In genomic region chr5:137652474-137652873, GRCm38 (mm10) we compare ENCODE assay signal across 8 mouse cellular contexts. TPM values are rescaled to one million over a fixed set of nuclear protein-coding genes. Genes with fewer than 3 reads are reported as not detected.
A peak's percentile ranks its signal among the peaks of the same experiment; 100 is the strongest.
DNase-seq lines count a peak whose midpoint lies in the region; ATAC-seq and TF ChIP-seq lines count a peak whose summit lies in the region.

No protein-coding gene starts in this region.

- TF ChIP-seq CTCF in embryonic fibroblast, embryonic 13.5 days (IDR thresholded peaks at IDR 0.05; ENCODE audit: borderline replicate concordance, insufficient read depth, low read length): 0 out of 2 replicates have a peak, but pooled peaks have one; percentile 15
- peak; percentile 85 for TF ChIP-seq CTCF in liver, embryonic 14.5 days (IDR thresholded peaks at IDR 0.05; ENCODE audit: low read depth)

- no peak overlapping the region for H3K4me2 ChIP-seq in forebrain, embryonic 15.5 days (replicated peaks)
- no peak overlapping the region for H3K4me2 ChIP-seq in hindbrain, embryonic 14.5 days (replicated peaks)
- no peak overlapping the region for H3K4me2 ChIP-seq in liver, embryonic 14.5 days (ENCODE audit: low read depth)

- ATAC-seq in forebrain, embryonic 15.5 days (replicated peaks): no peak; the same call in 1 of the 2 replicates
- ATAC-seq in hindbrain, embryonic 14.5 days (ENCODE audit: low FRiP score): 0 out of 2 replicates have a peak, but pooled peaks have one; percentile 45
- ATAC-seq in liver, embryonic 14.5 days (ENCODE audit: insufficient read depth): no peak

- H3K4me3 ChIP-seq in forebrain, embryonic 10.5 days: no peak overlapping the region
- H3K4me3 ChIP-seq in forebrain, embryonic 15.5 days: no peak overlapping the region
- no peak overlapping the region for H3K4me3 ChIP-seq in embryonic fibroblast, embryonic 13.5 days (ENCODE audit: insufficient read depth, low read length)
- H3K4me3 ChIP-seq in hindbrain, embryonic 14.5 days (replicated peaks; ENCODE audit: low read length): no peak overlapping the region
- no peak overlapping the region for H3K4me3 ChIP-seq in liver, embryonic 14.5 days (ENCODE audit: insufficient read depth in 1 of 2, low read depth in 2 of 2, low read length in 2 of 2)

- H3K27me3 ChIP-seq in forebrain, embryonic 10.5 days (ENCODE audit: poor library complexity, severe bottlenecking): no peaks in the 10 kb centered on the region
- H3K27me3 ChIP-seq in forebrain, embryonic 15.5 days: no peaks in the 10 kb centered on the region
- H3K27me3 ChIP-seq in hindbrain, embryonic 14.5 days (ENCODE audit: control insufficient read depth, insufficient read depth, low read length): no peaks in the 10 kb centered on the region
- no peaks in the 10 kb centered on the region for H3K27me3 ChIP-seq in liver, embryonic 14.5 days (ENCODE audit: control insufficient read depth, insufficient read depth, low read length)

- H3K4me1 ChIP-seq in forebrain, embryonic 10.5 days: peaks cover 30% of the 10 kb centered on the region
- H3K4me1 ChIP-seq in forebrain, embryonic 15.5 days: peaks cover 4% of the 10 kb centered on the region; the same call in 1 of the 2 replicates
- peaks cover 8% of the 10 kb centered on the region; the same call in 1 of the 2 replicates for H3K4me1 ChIP-seq in embryonic fibroblast, embryonic 13.5 days (ENCODE audit: control insufficient read depth, insufficient read depth, low read length)
- no peaks in the 10 kb centered on the region; the same call in 1 of the 2 replicates for H3K4me1 ChIP-seq in hindbrain, embryonic 14.5 days (replicated peaks; ENCODE audit: control insufficient read depth, insufficient read depth, low read length)
- peaks cover 5 to 15% of the 10 kb centered on the region in 2 experiments; a peak in 3 of 4 replicates for H3K4me1 ChIP-seq in liver, embryonic 14.5 days (replicated peaks; ENCODE audit: control insufficient read depth in 2 of 2, insufficient read depth in 2 of 2, low read length in 1 of 2)

- H3K9ac ChIP-seq in forebrain, embryonic 15.5 days (replicated peaks): no peak overlapping the region
- no peak overlapping the region for H3K9ac ChIP-seq in hindbrain, embryonic 14.5 days
- no peak overlapping the region for H3K9ac ChIP-seq in liver, embryonic 14.5 days (replicated peaks)

- 28% methylated on average over 3 of the region's 3 CpGs for WGBS in forebrain, embryonic 10.5 days
- 20% methylated on average over 3 of the region's 3 CpGs for WGBS in forebrain, embryonic 15.5 days
- WGBS in hindbrain, embryonic 14.5 days: 26% methylated on average over 3 of the region's 3 CpGs
- 43% methylated on average over 3 of the region's 3 CpGs for WGBS in liver, embryonic 14.5 days (ENCODE audit: insufficient replicate concordance)

- peaks cover 48% of the 10 kb centered on the region for H3K36me3 ChIP-seq in forebrain, embryonic 10.5 days (replicated peaks)
- H3K36me3 ChIP-seq in forebrain, embryonic 15.5 days: peaks cover 27% of the 10 kb centered on the region; the same call in 1 of the 2 replicates
- H3K36me3 ChIP-seq in hindbrain, embryonic 14.5 days (replicated peaks; ENCODE audit: control insufficient read depth, insufficient read depth): peaks cover 37% of the 10 kb centered on the region
- H3K36me3 ChIP-seq in liver, embryonic 14.5 days (replicated peaks; ENCODE audit: control insufficient read depth, insufficient read depth, low read depth): peaks cover 52% of the 10 kb centered on the region

- H3K27ac ChIP-seq in forebrain, embryonic 10.5 days: no peak overlapping the region
- no peak overlapping the region for H3K27ac ChIP-seq in forebrain, embryonic 15.5 days (replicated peaks)
- H3K27ac ChIP-seq in embryonic fibroblast, embryonic 13.5 days (ENCODE audit: insufficient read depth, low read length): no peak overlapping the region
- no peak overlapping the region for H3K27ac ChIP-seq in hindbrain, embryonic 14.5 days
- H3K27ac ChIP-seq in liver, embryonic 14.5 days: no peak overlapping the region

- H3K9me3 ChIP-seq in forebrain, embryonic 10.5 days: no peaks in the 10 kb centered on the region
- no peaks in the 10 kb centered on the region for H3K9me3 ChIP-seq in forebrain, embryonic 15.5 days
- H3K9me3 ChIP-seq in hindbrain, embryonic 14.5 days (ENCODE audit: control insufficient read depth, low read length): no peaks in the 10 kb centered on the region
- H3K9me3 ChIP-seq in liver, embryonic 14.5 days (ENCODE audit: control insufficient read depth, low read length): no peaks in the 10 kb centered on the region

- TF ChIP-seq EP300 in liver, embryonic 14.5 days (IDR thresholded peaks at IDR 0.05; ENCODE audit: low read depth): no peak

- no peak for TF ChIP-seq POLR2A in embryonic fibroblast, embryonic 13.5 days (IDR thresholded peaks at IDR 0.05; ENCODE audit: low read depth, low read length)

- DNase-seq in forebrain, embryonic 10.5 days (ENCODE audit: extremely low spot score, low spot score): peak; percentile 60
- peak; percentile 64 for DNase-seq in A20 (ENCODE audit: low read depth, low spot score)
- peak; percentile 92 for DNase-seq in brain, adult 2 months (ENCODE audit: low read depth, low spot score)
- peak; percentile 76 for DNase-seq in hindbrain, embryonic 14.5 days (ENCODE audit: low spot score)
- DNase-seq in liver, embryonic 14.5 days (ENCODE audit: low read depth in 3 of 3, low spot score in 3 of 3): peak in 1 of 3 experiments; percentile 47
- DNase-seq in retina, embryonic 14.5 days (ENCODE audit: low spot score): peak; percentile 95

RNA-seq across cellular contexts. Expression of gene Irs3, which starts 7.0 kb away (rescaled TPM):
- 0.31 and 0.42 TPM in 2 replicates for polyA plus RNA-seq in forebrain, embryonic 10.5 days (2016; fragmentation: Nextera tagmentation; extraction: Ambion mirVana)
- 0.11 TPM in 1 of 2 replicates, not detected in the other for polyA plus RNA-seq in forebrain, embryonic 15.5 days (2015; fragmentation: Nextera tagmentation; extraction: Ambion mirVana)
- 0.22 and 0.37 TPM in 2 replicates for polyA plus RNA-seq in embryonic fibroblast, embryonic 13.5 days (2011; ENCODE audit: insufficient read length, low read depth, missing spikeins)
- polyA plus RNA-seq in hindbrain, embryonic 14.5 days (2014; fragmentation: Nextera tagmentation; extraction: Ambion mirVana): 0.15 TPM in 1 of 2 replicates, not detected in the other
- polyA plus RNA-seq in liver, embryonic 14.5 days (2012; rRNA removed): 0.02 TPM in 2 replicates
- not detected in 2 replicates for polyA plus RNA-seq in liver, embryonic 14.5 days (2014; fragmentation: Nextera tagmentation; extraction: Ambion mirVana)

RNA-seq across cellular contexts. Expression of gene Sap25, which starts 11.3 kb away (rescaled TPM):
- polyA plus RNA-seq in forebrain, embryonic 10.5 days (2016; fragmentation: Nextera tagmentation; extraction: Ambion mirVana): 7.3 and 9.8 TPM in 2 replicates
- polyA plus RNA-seq in forebrain, embryonic 15.5 days (2015; fragmentation: Nextera tagmentation; extraction: Ambion mirVana): 4.5 and 8.5 TPM in 2 replicates
- 2.5 and 3.4 TPM in 2 replicates for polyA plus RNA-seq in embryonic fibroblast, embryonic 13.5 days (2011; ENCODE audit: insufficient read length, low read depth, missing spikeins)
- polyA plus RNA-seq in hindbrain, embryonic 14.5 days (2014; fragmentation: Nextera tagmentation; extraction: Ambion mirVana): 4.9 and 5.8 TPM in 2 replicates
- 12.7 and 13.7 TPM in 2 replicates for polyA plus RNA-seq in liver, embryonic 14.5 days (2012; rRNA removed)
- 2.3 and 2.9 TPM in 2 replicates for polyA plus RNA-seq in liver, embryonic 14.5 days (2014; fragmentation: Nextera tagmentation; extraction: Ambion mirVana)

RNA-seq across cellular contexts. Expression of gene Gm20605, which starts 23.5 kb away (rescaled TPM):
- 11.7 and 14.0 TPM in 2 replicates for polyA plus RNA-seq in forebrain, embryonic 10.5 days (2016; fragmentation: Nextera tagmentation; extraction: Ambion mirVana)
- polyA plus RNA-seq in forebrain, embryonic 15.5 days (2015; fragmentation: Nextera tagmentation; extraction: Ambion mirVana): 6.9 and 7.8 TPM in 2 replicates
- 3.0 and 3.5 TPM in 2 replicates for polyA plus RNA-seq in embryonic fibroblast, embryonic 13.5 days (2011; ENCODE audit: insufficient read length, low read depth, missing spikeins)
- 5.3 and 6.5 TPM in 2 replicates for polyA plus RNA-seq in hindbrain, embryonic 14.5 days (2014; fragmentation: Nextera tagmentation; extraction: Ambion mirVana)
- polyA plus RNA-seq in liver, embryonic 14.5 days (2012; rRNA removed): 5.5 and 6.0 TPM in 2 replicates
- polyA plus RNA-seq in liver, embryonic 14.5 days (2014; fragmentation: Nextera tagmentation; extraction: Ambion mirVana): 3.2 and 3.9 TPM in 2 replicates

RNA-seq across cellular contexts. Expression of gene Lrch4, which starts 23.6 kb away (rescaled TPM):
- 29.0 and 33.4 TPM in 2 replicates for polyA plus RNA-seq in forebrain, embryonic 10.5 days (2016; fragmentation: Nextera tagmentation; extraction: Ambion mirVana)
- 21.4 and 22.1 TPM in 2 replicates for polyA plus RNA-seq in forebrain, embryonic 15.5 days (2015; fragmentation: Nextera tagmentation; extraction: Ambion mirVana)
- 17.5 and 29.1 TPM in 2 replicates for polyA plus RNA-seq in embryonic fibroblast, embryonic 13.5 days (2011; ENCODE audit: insufficient read length, low read depth, missing spikeins)
- 19.0 and 23.4 TPM in 2 replicates for polyA plus RNA-seq in hindbrain, embryonic 14.5 days (2014; fragmentation: Nextera tagmentation; extraction: Ambion mirVana)
- 13.9 and 16.1 TPM in 2 replicates for polyA plus RNA-seq in liver, embryonic 14.5 days (2012; rRNA removed)
- 21.7 and 23.6 TPM in 2 replicates for polyA plus RNA-seq in liver, embryonic 14.5 days (2014; fragmentation: Nextera tagmentation; extraction: Ambion mirVana)

RNA-seq across cellular contexts. Expression of gene Fbxo24, which starts 23.7 kb away (rescaled TPM):
- polyA plus RNA-seq in forebrain, embryonic 10.5 days (2016; fragmentation: Nextera tagmentation; extraction: Ambion mirVana): 0.09 and 0.26 TPM in 2 replicates
- 0.22 TPM in 1 of 2 replicates, not detected in the other for polyA plus RNA-seq in forebrain, embryonic 15.5 days (2015; fragmentation: Nextera tagmentation; extraction: Ambion mirVana)
- polyA plus RNA-seq in embryonic fibroblast, embryonic 13.5 days (2011; ENCODE audit: insufficient read length, low read depth, missing spikeins): 0.60 and 0.67 TPM in 2 replicates
- polyA plus RNA-seq in hindbrain, embryonic 14.5 days (2014; fragmentation: Nextera tagmentation; extraction: Ambion mirVana): 0.12 TPM in 1 of 2 replicates, not detected in the other
- polyA plus RNA-seq in liver, embryonic 14.5 days (2012; rRNA removed): 0.02 and 0.04 TPM in 2 replicates
- polyA plus RNA-seq in liver, embryonic 14.5 days (2014; fragmentation: Nextera tagmentation; extraction: Ambion mirVana): 0.05 TPM in 1 of 2 replicates, not detected in the other
